Mouse (Mus musculus) kidney, adult 2 months (tissue): ENCODE results near the gene Dennd4a.

Source experiments
- CTCF ChIP-seq: fragments of 200-500 bp; conservative IDR thresholded peaks from 2 replicates; pipeline ENCODE4 v1.5.1; 2011; ENCODE audit warnings: low read depth, mild to moderate bottlenecking, control low read depth, low read length, moderate library complexity, mixed read lengths; ENCODE audit not compliant: insufficient read depth, insufficient read length
- POLR2A ChIP-seq: fragments of 200-500 bp; IDR thresholded peaks from one replicate; pipeline ENCODE4 v1.6.1; 2011; ENCODE audit warnings: low read depth, low read length, control low read depth

GRCm38 (mm10) chr9:64810822-64811537, at the start of gene Dennd4a:
- no peak for TF ChIP-seq CTCF
- TF ChIP-seq POLR2A, result no peak
